Mouse (Mus musculus) bone marrow macrophage, adult 2 months (primary cell): ENCODE measurements around the gene Os9. TPM values are rescaled to one million over a fixed set of nuclear protein-coding genes. Genes with fewer than 3 reads are reported as not detected.

Experiments used
- H3K27ac ChIP-seq: 2 replicates; pipeline ENCODE4 v1.5.1; 2012; ENCODE audit warnings: low read depth, low read length; ENCODE audit not compliant: insufficient read depth
- H3K4me1 ChIP-seq: 2 replicates; pipeline ENCODE4 v1.6.1; 2012; ENCODE audit warnings: low read length; ENCODE audit not compliant: control insufficient read depth, insufficient read depth
- H3K4me3 ChIP-seq: 2 replicates; pipeline ENCODE4 v1.5.1; 2012; ENCODE audit warnings: mild to moderate bottlenecking, low read length, moderate library complexity; ENCODE audit not compliant: insufficient read depth
- CTCF ChIP-seq: IDR thresholded peaks from 2 replicates; pipeline ENCODE4 v1.5.1; 2012; ENCODE audit warnings: low read depth, mild to moderate bottlenecking, low read length, moderate library complexity
- POLR2A ChIP-seq: IDR thresholded peaks from 2 replicates; pipeline ENCODE4 v1.6.1; 2012; ENCODE audit warnings: mild to moderate bottlenecking, low read depth, low read length, borderline replicate concordance
- polyA plus RNA-seq: library from polyadenylated mRNA; stranded (reverse); fragments of >200 nt; gene quantifications from 2 replicates; pipeline ENCODE4 v1.2.4, GENCODE M21; 2012; ENCODE audit not compliant: missing spikeins, insufficient read depth, insufficient read length

Gene Os9
- polyA plus RNA-seq, 1 experiment: 167 TPM

DNA sequence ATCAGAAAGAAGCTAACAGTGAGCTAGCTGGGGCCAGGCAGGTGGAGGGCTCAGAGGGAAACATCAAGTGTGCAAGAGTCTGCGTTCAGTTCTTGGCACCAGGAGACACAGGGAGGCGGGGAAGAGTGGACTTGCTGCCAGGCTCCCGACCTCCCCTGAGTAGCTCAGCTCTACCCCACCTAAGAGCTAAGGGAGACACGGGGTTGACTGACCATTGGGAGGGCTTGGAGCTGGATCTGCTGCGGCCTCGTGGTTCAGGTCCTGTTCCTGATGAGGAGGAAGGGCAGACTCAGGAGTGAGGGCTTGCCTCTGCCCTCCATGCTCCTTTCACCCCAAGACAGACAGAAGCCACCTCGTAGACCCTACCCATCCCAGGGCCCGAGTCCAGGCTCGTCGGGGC, 21.7 kb downstream of the Os9 start:
- Histone ChIP-seq H3K4me3 (no peak overlapping the region), H3K4me1 (peaks cover 13% of the 10 kb centered on the region), H3K27ac (no peak overlapping the region)
- TF ChIP-seq POLR2A (no peak), CTCF (no peak)

DNA sequence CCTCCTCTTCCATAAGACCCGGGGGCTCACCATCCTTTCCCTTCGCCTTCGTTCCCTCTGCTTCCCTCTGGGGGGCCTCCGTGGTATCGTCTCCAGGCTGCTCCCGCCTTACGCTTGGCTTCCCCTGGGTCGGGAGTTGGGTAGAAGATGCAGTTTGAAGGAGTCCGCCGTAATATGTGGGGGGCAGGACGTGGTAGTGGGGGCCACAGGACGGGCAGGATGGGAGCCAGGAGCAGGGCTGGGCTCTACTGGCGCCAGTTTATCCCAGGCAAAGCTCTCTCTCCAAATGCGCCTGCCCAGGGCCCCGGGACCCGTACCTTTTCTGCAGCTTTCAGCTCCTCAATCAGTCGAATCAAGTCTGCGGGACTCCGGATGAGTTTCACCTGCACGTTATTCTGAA, 22.4 kb downstream of the Os9 start:
- TF ChIP-seq CTCF (no peak), POLR2A (no peak)
- H3K4me1 ChIP-seq: peaks cover 6% of the 10 kb centered on the region
- no peak overlapping the region for H3K4me3 ChIP-seq
- H3K27ac ChIP-seq: no peak overlapping the region

DNA sequence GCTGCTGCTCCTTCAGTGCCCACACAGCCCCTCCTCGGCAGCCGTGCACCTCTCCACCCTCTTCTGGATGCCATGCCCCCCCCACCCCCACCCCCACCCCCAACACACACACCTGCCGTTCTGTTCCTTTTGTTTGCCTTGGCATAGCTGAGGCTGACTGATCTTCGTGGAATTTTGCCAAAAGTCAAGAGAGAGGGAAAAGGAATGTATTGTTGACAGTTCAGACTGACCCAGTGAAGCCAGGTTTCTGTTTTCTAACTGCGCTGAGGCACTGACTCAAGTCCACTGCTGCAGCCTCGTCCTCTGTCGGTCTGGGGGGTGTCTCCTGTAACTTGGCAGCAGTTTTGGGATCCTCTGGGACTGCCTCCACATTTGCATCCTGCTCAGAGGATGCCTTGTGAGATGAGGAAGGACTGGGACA, 26.5 kb downstream of the Os9 start:
- Histone ChIP-seq H3K27ac (no peak overlapping the region), H3K4me3 (no peak overlapping the region), H3K4me1 (no peaks in the 10 kb centered on the region)
- TF ChIP-seq POLR2A: no peak
- no peak for TF ChIP-seq CTCF

DNA sequence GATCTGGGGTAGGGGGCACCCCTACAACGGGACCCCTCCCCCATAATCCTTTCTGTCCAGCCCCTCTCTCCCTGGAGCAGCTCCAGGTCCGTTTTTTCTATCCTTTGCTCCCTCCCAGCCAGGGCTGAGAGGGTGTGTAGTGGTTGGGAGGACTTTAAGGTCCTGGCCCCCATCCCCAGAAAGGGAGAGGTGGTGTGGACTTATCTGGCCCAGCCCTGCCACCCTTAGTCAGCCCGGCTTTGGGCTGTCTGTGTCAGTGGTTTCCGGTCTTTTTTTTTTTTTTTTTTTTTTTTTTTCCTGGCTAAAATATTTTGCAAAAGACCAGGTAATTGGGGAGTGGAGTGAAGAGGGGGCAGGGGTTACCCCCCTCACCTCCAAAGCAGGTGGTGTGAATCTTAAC, 28.2 kb downstream of the Os9 start:
- no peak overlapping the region for H3K27ac ChIP-seq
- H3K4me1 ChIP-seq: no peaks in the 10 kb centered on the region
- no peak overlapping the region for H3K4me3 ChIP-seq
- TF ChIP-seq CTCF (no peak), POLR2A (no peak)

DNA sequence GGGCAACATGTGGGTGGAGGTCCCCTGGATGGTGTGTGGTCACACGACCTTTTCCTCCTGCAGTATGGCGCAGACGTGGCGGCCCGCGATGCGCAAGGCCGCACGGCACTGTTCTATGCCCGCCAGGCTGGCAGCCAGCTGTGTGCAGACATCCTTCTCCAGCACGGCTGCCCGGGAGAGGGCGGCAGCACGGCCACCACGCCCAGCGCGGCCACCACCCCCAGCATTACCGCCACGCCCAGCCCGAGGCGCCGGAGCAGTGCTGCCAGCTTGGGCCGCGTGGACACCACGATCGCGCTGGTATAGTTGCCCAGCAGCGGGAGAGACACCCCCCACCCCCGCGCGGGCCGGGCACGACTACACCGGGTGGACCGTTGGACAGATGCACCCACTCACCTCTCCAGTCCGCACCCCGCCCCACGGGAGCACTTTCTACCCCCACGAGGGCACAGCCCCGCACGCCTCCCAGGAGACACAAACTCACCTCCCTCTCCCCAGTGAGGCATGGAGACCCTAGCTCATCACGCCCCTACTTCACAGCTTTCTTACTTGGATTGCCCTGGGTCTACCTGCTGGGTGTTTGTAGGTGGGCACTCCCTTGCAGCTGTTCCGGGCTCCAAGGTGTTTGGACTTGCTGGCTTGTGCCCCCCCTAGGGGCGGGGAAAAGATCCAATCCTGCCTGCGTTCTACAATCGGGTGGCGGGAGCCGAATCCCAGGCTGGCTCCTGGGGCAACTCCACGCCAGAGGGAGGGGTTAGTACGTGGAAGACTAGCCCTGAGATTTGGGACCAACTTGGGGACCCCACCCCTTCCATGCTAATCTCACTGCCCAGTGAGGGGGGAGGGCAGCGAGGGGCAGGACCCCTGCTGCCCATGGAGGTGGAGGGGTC, 29.2 kb downstream of the Os9 start:
- no peak overlapping the region for H3K4me3 ChIP-seq
- no peaks in the 10 kb centered on the region for H3K4me1 ChIP-seq
- no peak overlapping the region for H3K27ac ChIP-seq
- no peak for TF ChIP-seq POLR2A
- no peak for TF ChIP-seq CTCF

DNA sequence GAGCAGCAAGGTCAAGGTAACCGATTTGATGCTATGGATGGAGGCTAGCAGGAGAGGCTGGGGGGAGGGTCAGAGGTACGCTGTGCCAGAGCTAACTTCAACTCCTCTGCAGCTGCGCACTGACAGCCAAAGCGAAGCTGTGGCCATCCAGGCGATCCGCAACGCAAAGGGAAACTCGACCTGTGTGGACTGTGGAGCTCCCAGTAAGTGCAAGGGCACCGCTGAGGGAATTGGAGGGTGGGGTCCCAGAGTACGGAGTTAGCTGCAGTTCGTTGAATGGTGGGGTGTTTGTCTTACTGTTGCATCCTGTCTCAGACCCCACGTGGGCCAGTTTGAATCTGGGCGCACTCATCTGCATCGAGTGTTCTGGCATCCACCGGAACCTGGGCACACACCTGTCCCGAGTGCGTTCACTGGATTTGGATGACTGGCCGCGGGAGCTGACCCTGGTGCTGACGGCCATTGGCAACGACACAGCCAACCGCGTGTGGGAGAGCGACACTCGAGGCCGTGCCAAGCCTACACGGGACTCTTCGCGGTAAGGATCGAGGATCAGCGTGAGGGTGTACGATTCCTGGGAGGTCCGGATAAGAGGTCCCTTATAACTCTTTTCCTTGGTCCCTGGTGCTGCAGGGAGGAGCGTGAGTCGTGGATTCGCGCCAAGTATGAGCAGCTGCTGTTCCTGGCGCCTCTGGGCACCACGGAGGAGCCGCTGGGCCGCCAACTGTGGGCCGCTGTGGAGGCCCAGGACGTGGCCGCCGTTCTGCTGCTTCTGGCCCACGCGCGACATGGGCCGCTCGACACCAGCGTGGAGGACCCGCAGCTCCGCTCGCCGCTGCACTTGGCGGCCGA, 30.1 kb downstream of the Os9 start:
- TF ChIP-seq POLR2A (no peak), CTCF (no peak)
- Histone ChIP-seq H3K27ac (no peak overlapping the region), H3K4me3 (no peak overlapping the region), H3K4me1 (no peaks in the 10 kb centered on the region)

DNA sequence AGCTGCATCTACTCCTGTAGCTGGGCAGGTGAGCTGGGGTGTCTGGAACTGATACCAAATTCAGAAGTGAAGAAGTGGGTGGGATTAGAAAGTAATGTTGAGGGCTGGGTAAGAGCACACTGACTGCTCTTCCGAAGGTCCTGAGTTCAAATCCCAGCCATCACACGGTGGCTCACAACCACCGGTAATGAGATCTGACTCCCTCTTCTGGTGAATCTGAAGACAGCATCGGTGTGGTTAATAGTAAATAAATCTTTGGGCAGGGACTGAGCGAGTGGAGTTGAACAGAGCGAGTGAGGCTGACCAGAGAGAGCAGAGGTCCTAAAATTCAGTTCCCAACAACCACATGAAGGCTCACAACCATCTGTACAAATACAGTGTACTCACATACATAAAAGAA, 35.3 kb downstream of the Os9 start:
- TF ChIP-seq POLR2A (no peak), CTCF (no peak)
- Histone ChIP-seq H3K27ac (no peak overlapping the region), H3K4me1 (no peaks in the 10 kb centered on the region), H3K4me3 (no peak overlapping the region)

DNA sequence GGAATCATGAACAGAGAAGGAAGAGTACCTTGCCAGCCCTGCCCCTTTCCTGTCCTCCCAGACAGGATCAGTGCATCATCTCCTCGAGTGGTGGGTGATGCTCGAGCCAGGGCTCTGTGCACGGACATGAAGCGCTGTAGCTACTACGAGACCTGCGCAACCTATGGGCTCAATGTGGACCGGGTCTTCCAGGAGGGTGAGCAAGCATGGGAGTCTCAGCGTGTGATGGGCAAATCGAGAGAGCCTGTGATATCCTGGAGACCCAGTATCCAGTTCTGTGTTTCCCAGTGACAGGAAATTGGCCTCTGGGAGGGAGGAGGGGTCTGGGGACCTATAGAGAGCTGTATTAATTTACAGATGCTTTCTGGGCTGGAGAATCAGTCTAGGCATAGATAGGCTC, 35.9 kb downstream of the Os9 start:
- no peak overlapping the region for H3K4me3 ChIP-seq
- TF ChIP-seq CTCF (no peak), POLR2A (no peak)
- H3K4me1 ChIP-seq: no peaks in the 10 kb centered on the region
- no peak overlapping the region for H3K27ac ChIP-seq

DNA sequence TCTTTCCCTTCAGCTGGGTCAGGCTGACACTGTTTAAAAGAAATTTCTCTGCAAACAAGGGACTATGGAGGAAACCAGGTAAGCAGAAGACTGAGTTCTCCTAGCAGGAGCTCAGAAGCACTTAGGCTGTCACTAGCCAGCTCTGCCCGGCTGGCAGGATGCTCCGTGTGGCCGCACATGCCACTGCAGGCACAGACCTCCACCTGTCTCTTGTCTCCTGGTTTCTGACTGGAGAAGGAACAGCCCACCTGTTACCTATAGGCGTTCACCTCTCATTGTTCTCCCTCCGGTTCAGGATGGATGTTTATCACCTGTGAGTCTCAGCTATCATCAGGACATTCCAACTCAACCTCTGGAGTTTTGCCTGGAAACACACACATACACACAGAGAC, 37.0 kb downstream of the Os9 start:
- Histone ChIP-seq H3K4me3 (no peak overlapping the region), H3K4me1 (no peaks in the 10 kb centered on the region), H3K27ac (no peak overlapping the region)
- TF ChIP-seq CTCF (no peak), POLR2A (no peak)
